Mouse (Mus musculus): ENCODE data around the gene Arhgap42.

Arhgap42 gene

DNA sequence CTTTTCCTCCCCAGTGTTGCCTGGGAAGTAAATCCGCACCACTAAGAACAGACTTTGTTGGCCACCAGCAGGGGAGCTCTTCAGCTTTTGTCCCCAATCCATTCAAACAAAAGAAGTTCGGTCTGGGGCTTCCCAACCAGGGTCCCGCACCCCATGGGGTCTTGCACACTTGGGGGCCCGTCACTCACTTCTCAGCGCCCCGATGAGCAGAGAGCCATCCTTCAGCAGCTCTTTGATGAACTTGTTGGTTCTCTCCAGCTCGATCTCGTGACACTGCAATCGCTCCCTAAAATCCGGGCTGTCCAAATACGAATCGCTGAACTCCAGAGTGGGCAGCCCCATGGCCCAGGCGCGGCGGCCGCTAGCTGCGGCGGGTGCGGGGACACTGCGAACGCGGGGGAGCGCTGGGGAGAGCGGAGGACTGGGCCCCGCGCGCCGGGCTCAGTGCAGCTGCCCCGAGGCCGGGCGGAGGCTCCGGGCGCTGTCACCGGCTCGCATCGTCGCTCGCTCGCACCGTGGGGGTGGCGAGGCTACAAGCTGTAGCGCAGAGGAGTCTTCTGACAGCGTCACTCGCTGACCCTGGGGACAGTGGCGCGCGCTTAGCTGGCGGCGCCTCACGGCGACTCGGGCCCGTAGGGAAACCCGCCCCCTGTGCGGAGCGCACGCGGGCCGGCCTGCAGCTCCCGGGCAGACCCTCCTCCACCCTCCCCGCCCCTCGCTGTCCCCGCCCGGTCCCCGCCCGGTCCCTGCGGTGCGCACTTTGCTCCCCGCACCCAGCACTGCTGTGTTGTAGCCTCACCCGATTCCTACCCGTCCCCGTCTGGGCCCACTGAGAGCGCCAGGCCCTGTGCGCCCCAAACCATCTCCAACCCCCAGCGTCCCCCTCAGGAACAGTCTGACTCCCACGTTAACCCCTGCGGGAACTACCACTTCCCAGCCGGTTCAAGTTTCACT is at the start of gene Arhgap42:
Gene Arhgap42, minus strand, starts transcription at position 664 of the 954 bp plus-strand sequence.
- DNase-seq (ENCODE audit: low spot score) = peak; percentile 24

GRCm38 (mm10) chr9:9288140-9288539 is 49.2 kb upstream of the Arhgap42 start:
- DNase-seq (ENCODE audit: low spot score) = no peak

- DNase-seq (ENCODE audit: low spot score) = no peak
Observed at GRCm38 (mm10) chr9:9269305-9269704, 30.4 kb upstream of the Arhgap42 start.

GRCm38 (mm10) chr9:9267606-9268601 is 29.0 kb upstream of the Arhgap42 start:
- no peak for DNase-seq (ENCODE audit: low spot score)

DNA sequence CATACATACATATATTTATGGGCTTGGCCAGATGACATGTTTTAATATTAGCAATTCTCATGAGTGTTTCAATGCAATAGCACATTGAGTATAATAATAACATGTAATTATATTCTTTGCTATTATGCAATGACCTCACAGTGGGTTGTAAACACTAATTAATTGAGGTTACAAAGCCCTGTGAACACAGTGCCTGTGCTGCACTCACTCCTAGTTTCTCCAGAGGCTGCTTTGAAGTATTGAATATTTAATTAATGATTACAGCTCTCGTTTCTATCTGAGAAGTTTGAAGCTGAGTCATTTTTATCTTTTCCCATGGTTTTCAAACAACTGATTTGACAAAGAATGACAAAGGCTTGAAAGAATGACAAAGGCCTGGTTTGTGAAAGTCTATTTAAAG is 24.6 kb upstream of the Arhgap42 start:
- DNase-seq (ENCODE audit: low spot score) = no peak

- DNase-seq (ENCODE audit: low spot score) = no peak
Observed at GRCm38 (mm10) chr9:9262479-9262878, 23.6 kb upstream of the Arhgap42 start.

DNA sequence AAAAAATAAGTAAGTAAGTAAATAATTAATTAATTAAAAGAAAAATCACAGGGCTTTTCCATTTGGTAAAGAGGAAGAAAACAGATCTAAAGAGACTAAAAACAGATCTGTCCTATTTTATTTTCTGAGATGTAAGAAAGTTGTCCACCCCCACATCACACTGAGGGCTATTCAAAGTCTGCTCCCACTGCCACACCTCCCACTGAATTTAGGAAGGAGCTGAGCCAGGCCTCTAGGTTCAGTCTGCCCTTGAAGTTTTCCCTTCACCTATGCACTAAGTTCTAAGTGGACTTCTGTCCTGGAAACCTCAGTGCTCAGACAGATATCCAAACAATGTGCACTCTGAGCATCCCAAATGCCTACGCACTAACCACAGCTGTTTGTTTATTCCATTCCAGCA is 15.9 kb upstream of the Arhgap42 start:
- DNase-seq (ENCODE audit: low spot score) = no peak

DNA sequence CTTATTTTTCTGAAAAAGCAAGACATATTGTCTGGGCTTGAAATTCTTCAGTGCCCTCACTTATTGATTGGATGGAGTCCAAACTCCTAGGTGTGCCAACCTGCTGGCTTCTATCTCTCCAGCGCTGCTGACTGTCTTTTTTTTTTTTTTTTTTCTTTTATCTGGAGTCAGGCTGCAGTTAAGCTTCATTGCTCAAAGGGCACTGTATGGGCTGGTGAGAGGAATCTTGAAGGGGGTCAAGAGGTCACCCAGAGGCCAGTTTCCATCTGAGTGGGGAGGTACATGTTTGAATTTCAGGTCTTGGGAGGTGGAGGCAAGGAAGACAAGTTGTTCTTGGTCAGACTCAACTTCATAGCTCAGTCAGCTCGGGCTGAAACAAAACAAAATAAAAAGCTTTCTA is 9.6 kb upstream of the Arhgap42 start:
- no peak for DNase-seq (ENCODE audit: low spot score)

DNA sequence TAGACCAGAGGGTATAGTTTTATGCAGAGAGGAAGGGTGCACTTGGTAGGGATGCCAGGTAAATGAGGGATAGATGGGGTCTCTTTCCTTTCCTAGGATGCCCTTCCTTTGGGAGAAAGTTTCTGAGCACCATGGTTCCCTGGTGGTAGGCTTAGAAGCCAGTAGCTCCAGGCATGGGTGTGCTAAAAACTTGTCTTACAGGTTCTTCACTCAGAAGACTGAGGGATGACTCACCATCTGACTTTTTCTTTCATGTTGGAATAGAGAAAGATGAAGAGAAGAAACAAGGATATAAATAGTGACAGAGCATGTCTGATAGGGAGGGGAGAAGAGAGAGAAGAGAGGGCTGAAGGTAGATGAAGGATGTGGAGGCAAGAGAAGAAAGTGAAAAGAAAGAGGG is 7.1 kb upstream of the Arhgap42 start:
- no peak for DNase-seq (ENCODE audit: low spot score)

GRCm38 (mm10) chr9:9243834-9244233 is 4.9 kb upstream of the Arhgap42 start:
- DNase-seq (ENCODE audit: low spot score) = no peak

DNA sequence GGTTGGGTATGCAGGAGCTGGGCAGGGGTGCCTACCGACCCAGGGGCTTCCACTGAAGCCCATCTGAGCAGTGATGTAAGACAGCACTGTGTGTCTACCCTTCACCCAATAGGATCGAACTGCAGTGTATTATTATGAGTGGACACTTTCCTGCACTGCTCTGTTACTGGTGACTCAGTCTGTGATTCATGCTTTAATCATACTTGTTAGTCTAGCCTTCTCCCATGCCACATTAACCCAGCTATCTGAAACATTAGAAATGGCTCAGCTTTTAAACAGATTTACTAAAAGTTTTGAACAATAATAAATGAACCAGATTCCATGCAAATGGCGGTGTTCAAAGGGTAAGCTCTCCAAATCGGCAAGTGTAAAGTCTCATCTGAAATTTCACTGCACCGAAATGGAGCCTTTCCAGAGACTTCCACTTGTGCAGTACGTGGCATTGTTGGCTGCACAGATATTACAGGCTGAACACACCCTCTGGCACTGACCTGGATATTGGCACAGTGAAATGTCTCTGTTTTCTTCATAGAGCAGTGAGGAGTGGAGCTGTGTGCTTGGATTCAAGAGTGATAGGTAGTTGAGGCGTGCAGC is 2.4 kb upstream of the Arhgap42 start:
- no peak for DNase-seq (ENCODE audit: low spot score)

DNA sequence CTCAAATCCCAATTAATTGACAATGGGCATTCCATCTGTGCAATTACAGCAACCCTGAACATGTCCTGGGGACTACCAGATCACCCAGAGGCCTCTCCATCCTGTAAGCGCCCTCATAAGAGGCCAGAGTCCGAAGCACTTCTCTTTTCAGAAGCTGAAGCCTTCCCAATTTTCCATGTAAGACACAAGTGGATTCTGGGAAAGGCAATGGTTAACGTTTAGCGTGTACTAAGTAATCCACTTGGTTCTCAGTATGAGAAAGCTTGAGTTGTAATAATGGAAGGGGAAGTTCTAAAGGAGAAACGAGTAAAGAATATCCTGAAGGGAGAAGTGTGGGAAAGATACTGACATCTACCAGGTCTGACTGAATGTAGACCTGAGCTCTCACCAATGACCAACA is 1.4 kb downstream of the Arhgap42 start:
- DNase-seq (ENCODE audit: low spot score) = no peak

GRCm38 (mm10) chr9:9229662-9230061 is 9.2 kb downstream of the Arhgap42 start:
- DNase-seq (ENCODE audit: low spot score) = no peak

DNA sequence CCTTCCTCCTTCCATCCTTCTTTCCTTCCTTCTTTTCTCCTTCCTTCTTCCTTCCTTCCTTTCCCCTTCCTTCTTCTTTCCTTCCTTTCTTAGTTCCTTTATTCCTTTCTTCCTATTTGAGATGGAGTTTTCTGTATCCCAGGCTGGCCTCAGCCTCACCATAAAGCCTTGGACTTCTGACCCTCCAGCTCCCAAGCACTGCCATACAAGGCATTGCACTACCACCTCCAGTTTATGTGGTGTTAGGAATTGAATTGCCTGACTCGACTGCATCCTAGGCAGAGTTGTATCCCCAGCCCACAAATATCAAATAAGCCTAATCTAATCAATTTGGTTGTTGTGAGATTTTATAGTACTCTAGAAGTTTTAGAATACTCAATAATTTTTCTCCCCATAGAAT is 14.1 kb downstream of the Arhgap42 start:
- no peak for DNase-seq (ENCODE audit: low spot score)

GRCm38 (mm10) chr9:9223384-9223783 is 15.5 kb downstream of the Arhgap42 start:
- DNase-seq (ENCODE audit: low spot score) = no peak

GRCm38 (mm10) chr9:9221950-9222486 is 16.9 kb downstream of the Arhgap42 start:
- no peak for DNase-seq (ENCODE audit: low spot score)

DNA sequence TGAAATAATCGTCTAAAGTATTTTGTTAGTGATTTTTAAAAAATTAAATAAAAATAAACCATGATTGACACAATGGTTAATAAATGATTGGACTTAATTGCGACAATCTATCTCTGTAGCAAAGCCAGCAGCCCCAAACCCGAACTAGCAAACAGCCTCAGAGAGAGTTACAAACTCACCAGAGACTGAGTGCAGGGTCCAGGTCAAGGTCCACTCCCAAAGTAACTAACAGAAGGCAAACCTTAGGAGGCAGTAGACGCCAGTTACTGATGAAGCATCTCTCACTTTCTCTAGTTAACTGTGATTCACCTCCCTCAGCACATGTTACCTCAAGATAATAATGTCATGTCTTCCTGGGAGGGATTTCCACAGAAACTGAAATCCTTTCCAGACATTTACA is 17.7 kb downstream of the Arhgap42 start:
- DNase-seq (ENCODE audit: low spot score) = no peak

DNA sequence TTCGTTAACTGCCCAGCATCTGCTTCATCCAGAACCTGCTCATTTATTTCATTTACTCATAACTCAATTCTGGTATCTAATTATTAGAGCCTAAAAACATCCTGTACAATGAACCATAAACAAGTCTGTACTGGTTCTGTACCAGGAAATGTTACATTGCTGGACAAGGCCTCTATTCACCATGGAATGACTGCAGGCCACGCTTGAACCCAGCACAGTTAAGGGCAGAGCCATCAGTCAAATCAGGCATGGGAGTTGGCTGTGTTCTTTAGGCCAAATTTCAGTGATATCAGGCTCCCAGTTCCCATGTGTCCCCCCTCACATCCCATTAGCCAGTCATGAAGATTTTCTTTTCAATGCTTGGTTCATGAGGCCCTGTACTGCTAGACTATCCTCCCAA is 20.6 kb downstream of the Arhgap42 start:
- no peak for DNase-seq (ENCODE audit: low spot score)

- no peak for DNase-seq (ENCODE audit: low spot score)
Observed at GRCm38 (mm10) chr9:9214849-9215248, 24.1 kb downstream of the Arhgap42 start.

DNA sequence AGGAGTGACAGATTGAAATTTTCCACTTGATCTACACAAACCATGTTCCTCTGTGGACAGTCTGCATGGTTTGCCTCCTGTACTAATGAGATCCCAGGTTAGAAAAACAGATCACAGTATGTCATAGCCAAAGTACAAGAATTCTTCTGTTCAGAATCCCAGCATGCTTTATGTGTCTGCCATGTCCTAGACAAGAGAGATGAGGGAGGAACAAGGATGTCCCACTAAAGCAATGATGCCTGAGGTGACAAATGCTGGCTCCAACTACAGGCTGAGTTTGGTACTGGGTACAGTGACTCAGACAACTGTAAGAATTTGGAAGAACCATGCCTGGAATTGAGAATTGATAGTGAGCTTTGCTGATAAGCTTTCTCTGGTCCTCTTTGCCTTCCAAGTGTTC is 24.6 kb downstream of the Arhgap42 start:
- no peak for DNase-seq (ENCODE audit: low spot score)

DNA sequence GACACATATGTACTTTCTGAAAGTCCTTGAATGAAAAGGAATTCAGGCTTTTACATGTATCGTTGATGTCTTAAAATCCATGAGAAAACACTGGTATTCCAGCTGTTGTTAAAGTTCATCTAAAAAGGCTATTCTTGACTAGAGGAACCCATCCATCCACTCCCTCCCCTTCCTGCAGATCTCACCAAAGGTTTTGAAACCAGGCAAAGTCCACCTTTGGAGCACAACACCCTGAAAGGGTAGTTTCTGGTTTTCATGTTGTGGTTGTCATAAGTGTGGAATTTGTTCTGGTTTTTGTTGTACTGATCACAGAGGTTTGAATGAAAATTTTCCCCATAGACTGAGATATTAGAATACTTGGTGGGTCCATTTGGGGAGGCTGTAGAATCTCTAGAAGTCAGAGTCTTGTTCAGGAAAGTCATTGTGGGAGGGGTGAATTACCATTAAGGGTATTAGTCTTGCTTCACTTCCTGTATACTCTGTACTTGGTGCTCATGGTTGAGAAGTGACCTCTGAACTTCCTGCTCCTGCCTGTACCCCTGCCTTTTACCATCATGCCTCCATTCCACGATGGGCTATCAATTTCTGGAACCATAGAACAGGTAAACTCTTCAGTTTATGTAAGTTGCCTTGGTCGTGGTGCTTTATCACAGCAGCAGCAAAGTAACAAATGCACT is 27.4 kb downstream of the Arhgap42 start:
- no peak for DNase-seq (ENCODE audit: low spot score)

Data from urinary bladder, postnatal 10 days (tissue).